Mouse (Mus musculus) midbrain, embryonic 11.5 days (tissue): ENCODE measurements around the gene Ugt1a8. TPM values are rescaled to one million over a fixed set of nuclear protein-coding genes. Genes with fewer than 3 reads are reported as not detected.

Experiments
- ATAC-seq: fragments of 200-750 bp; cut with Nextera tagmentation; 2 replicates; pipeline ENCODE4 v1.8.0; 2017; ENCODE audit warnings: moderate TSS enrichment, moderate library complexity; ENCODE audit not compliant: low FRiP score
- DNase-seq: peaks from one replicate; pipeline ENCODE4 v3.0.0; 2015; ENCODE audit warnings: low spot score; ENCODE audit errors: missing footprints
- H3K27ac ChIP-seq: fragments of 300-500 bp; sonication (generic); 2 replicates; pipeline ENCODE4 v1.5.1; 2014; ENCODE audit warnings: low read depth, low read length
- H3K27me3 ChIP-seq: fragments of 300-500 bp; sonication (generic); 2 replicates; pipeline ENCODE4 v1.6.1; 2014; ENCODE audit warnings: mild to moderate bottlenecking, low read length, moderate library complexity, mixed read lengths; ENCODE audit not compliant: control insufficient read depth, insufficient read depth
- H3K36me3 ChIP-seq: fragments of 300-500 bp; sonication (generic); 2 replicates; pipeline ENCODE4 v1.6.1; 2014; ENCODE audit warnings: mild to moderate bottlenecking, low read length, moderate library complexity, mixed read lengths; ENCODE audit not compliant: control insufficient read depth, insufficient read depth
- H3K4me1 ChIP-seq: fragments of 300-500 bp; sonication (generic); 2 replicates; pipeline ENCODE4 v1.6.1; 2014; ENCODE audit warnings: low read length; ENCODE audit not compliant: control insufficient read depth, insufficient read depth
- H3K4me2 ChIP-seq: fragments of 300-500 bp; sonication (generic); 2 replicates; pipeline ENCODE4 v1.6.1; 2014; ENCODE audit warnings: mild to moderate bottlenecking, moderate library complexity
- H3K4me3 ChIP-seq: fragments of 300-500 bp; sonication (generic); 2 replicates; pipeline ENCODE4 v1.5.1; 2014; ENCODE audit warnings: low read depth, low read length
- H3K9ac ChIP-seq: fragments of 300-500 bp; sonication (generic); 2 replicates; pipeline ENCODE4 v1.6.1; 2014; ENCODE audit warnings: low read length
- H3K9me3 ChIP-seq: fragments of 300-500 bp; sonication (generic); 2 replicates; pipeline ENCODE4 v1.6.1; 2016; ENCODE audit warnings: low read length; ENCODE audit not compliant: control insufficient read depth
- WGBS: fragments of 180-500 bp; shearing (Covaris S2); extraction: QIAGEN DNeasy Blood & Tissue Kit; methylation state at CpG from one replicate; pipeline ENCODE4 v1.1.7; 2014; 5-methylcytosine and 5-hydroxymethylcytosine counted together
- polyA plus RNA-seq: library from polyadenylated mRNA; unstranded; fragments of >200 nt; fragmentation: Nextera tagmentation; extraction: Ambion mirVana; gene quantifications from 2 replicates; pipeline ENCODE4 v1.2.1, GENCODE M21; 2014

Ugt1a8 gene
- polyA plus RNA-seq, 1 experiment from 2014 or later = not detected

DNA sequence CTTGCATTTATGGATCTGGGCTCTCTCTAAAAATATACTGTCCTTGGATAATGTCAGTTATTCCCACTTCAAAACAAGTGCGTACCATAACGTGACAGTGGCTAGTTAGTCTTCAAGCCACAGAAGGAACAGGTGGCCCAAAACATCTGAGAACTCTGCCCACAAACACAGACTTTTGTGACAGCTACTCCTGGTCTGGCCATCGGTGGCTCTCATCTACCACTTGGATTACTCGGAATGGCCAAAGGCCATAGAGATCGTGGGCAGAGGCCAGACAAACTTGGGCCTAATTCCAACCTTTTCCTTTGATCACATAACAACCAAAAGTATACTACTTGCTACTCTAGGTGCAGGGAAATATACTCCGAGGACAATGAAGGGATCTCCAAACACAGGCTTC lies 180.5 kb downstream of the Ugt1a8 start:
- H3K4me2 ChIP-seq = no peak overlapping the region
- H3K27me3 ChIP-seq = no peaks in the 10 kb centered on the region
- H3K9me3 ChIP-seq = peaks cover 12% of the 10 kb centered on the region
- no peak for ATAC-seq
- 85% methylated on average over 6 of the region's 6 CpGs for WGBS
- H3K9ac ChIP-seq = no peak overlapping the region
- DNase-seq = no peak
- H3K27ac ChIP-seq = no peak overlapping the region
- no peak overlapping the region for H3K4me3 ChIP-seq
- no peaks in the 10 kb centered on the region for H3K4me1 ChIP-seq
- peaks cover 86% of the 10 kb centered on the region for H3K36me3 ChIP-seq

Other genes starting within 250 kb of the Ugt1a8 start
- 34.1 and 35.3 TPM in 2 replicates for gene Dgkd, start 234.5 kb upstream of the Ugt1a8 start, polyA plus RNA-seq
- 27.9 and 29.2 TPM in 2 replicates for gene Usp40, start 79.3 kb upstream of the Ugt1a8 start, polyA plus RNA-seq
- gene Ugt1a10, start 32.4 kb upstream of the Ugt1a8 start, polyA plus RNA-seq = not detected in 2 replicates
- gene Ugt1a9, start 17.0 kb upstream of the Ugt1a8 start, polyA plus RNA-seq = not detected in 2 replicates
- gene Ugt1a7c, start 7.2 kb downstream of the Ugt1a8 start, polyA plus RNA-seq = 0.97 and 1.2 TPM in 2 replicates
- gene Ugt1a6b, start 15.4 kb downstream of the Ugt1a8 start, polyA plus RNA-seq = not detected in 2 replicates
- not detected in 2 replicates for gene Ugt1a6a, start 47.0 kb downstream of the Ugt1a8 start, polyA plus RNA-seq
- not detected in 2 replicates for gene Ugt1a5, start 78.2 kb downstream of the Ugt1a8 start, polyA plus RNA-seq
- not detected in 2 replicates for gene Ugt1a2, start 112.8 kb downstream of the Ugt1a8 start, polyA plus RNA-seq
- 13.4 and 15.4 TPM in 2 replicates for gene Dnajb3, start 118.0 kb downstream of the Ugt1a8 start, polyA plus RNA-seq
- not detected in 2 replicates for gene Ugt1a1, start 124.1 kb downstream of the Ugt1a8 start, polyA plus RNA-seq
- 1.6 and 1.7 TPM in 2 replicates for gene Mroh2a, start 139.2 kb downstream of the Ugt1a8 start, polyA plus RNA-seq
- gene Hjurp, start 189.8 kb downstream of the Ugt1a8 start, polyA plus RNA-seq = 135 TPM in 2 replicates
- not detected in 2 replicates for gene Trpm8, start 189.8 kb downstream of the Ugt1a8 start, polyA plus RNA-seq